Mouse (Mus musculus): ENCODE measurements around the gene Casp4.

DNA sequence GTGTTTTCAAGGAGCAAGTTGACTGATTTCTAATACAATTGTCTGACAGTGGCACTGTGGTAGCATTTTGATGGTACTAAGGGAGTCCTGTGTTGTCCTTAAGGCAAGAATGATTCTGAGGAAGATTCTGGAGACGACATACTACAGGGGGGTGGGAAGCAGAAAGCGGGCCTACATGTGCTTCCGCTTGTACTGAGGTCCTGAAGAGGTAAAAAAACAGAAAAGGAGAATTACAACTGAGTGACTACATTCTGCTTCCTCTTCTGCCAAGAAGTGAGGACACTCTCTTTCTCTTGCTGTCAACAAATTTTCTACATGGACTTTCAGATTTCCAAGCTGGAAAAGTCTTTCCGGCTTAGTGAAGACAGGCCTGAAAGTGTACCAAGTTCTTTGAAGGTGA, 35.5 kb downstream of the Casp4 start:
- TF ChIP-seq EP300 (IDR thresholded peaks at IDR 0.05): no peak
- TF ChIP-seq CTCF (IDR thresholded peaks at IDR 0.05): no peak

Data from lung, postnatal 0 days (tissue).